Mouse (Mus musculus) bone marrow, adult 2 months (tissue): ENCODE data around the gene Tradd.

Source experiments
- CTCF ChIP-seq: fragments of 200-500 bp; IDR thresholded peaks from 2 replicates; pipeline ENCODE4 v1.5.1; 2011; ENCODE audit warnings: low read length, control low read depth; ENCODE audit not compliant: control insufficient read depth, insufficient read depth
- POLR2A ChIP-seq: fragments of 200-500 bp; IDR thresholded peaks from 2 replicates; pipeline ENCODE4 v1.6.1; 2011; ENCODE audit warnings: low read depth, mild to moderate bottlenecking, control low read depth, low read length, borderline replicate concordance; ENCODE audit not compliant: control insufficient read depth

- TF ChIP-seq POLR2A, result no peak
- TF ChIP-seq CTCF, result no peak
These were observed 4.7 kb upstream of the Tradd start for GRCm38 (mm10) chr8:105269075-105269458.
